Mouse (Mus musculus) testis, adult 2 months (tissue): ENCODE measurements around the gene Olfr870. TPM values are rescaled to one million over a fixed set of nuclear protein-coding genes. Genes with fewer than 3 reads are reported as not detected.

Experiments
- H3K27ac ChIP-seq: fragments of 200-500 bp; 2 replicates; pipeline ENCODE4 v1.5.1; 2012; ENCODE audit warnings: low read depth, low read length; ENCODE audit not compliant: control insufficient read depth, insufficient read depth
- H3K27me3 ChIP-seq: fragments of 200-500 bp; 2 replicates; pipeline ENCODE4 v1.6.1; 2012; ENCODE audit warnings: mild to moderate bottlenecking, low read length, moderate library complexity; ENCODE audit not compliant: control insufficient read depth, insufficient read depth
- H3K36me3 ChIP-seq: fragments of 200-500 bp; 2 replicates; pipeline ENCODE4 v1.6.1; 2012; ENCODE audit warnings: mild to moderate bottlenecking, low read length; ENCODE audit not compliant: control insufficient read depth, insufficient read depth
- H3K4me1 ChIP-seq: fragments of 200-500 bp; 2 replicates; pipeline ENCODE4 v1.6.1; 2012; ENCODE audit warnings: low read length; ENCODE audit not compliant: control insufficient read depth, insufficient read depth
- H3K4me3 ChIP-seq: fragments of 200-500 bp; 2 replicates; pipeline ENCODE4 v1.5.1; 2012; ENCODE audit warnings: low read depth, mild to moderate bottlenecking, low read length, moderate library complexity, mixed read lengths; ENCODE audit not compliant: control insufficient read depth
- CTCF ChIP-seq: fragments of 200-500 bp; IDR thresholded peaks from 2 replicates; pipeline ENCODE4 v1.5.1; 2012; ENCODE audit warnings: low read depth, mild to moderate bottlenecking, inconsistent platforms, low read length, moderate library complexity; ENCODE audit not compliant: control insufficient read depth, insufficient read depth, insufficient replicate concordance
- POLR2A ChIP-seq: fragments of 200-500 bp; IDR thresholded peaks from 2 replicates; pipeline ENCODE4 v1.6.1; 2012; ENCODE audit warnings: low read depth, mild to moderate bottlenecking, inconsistent platforms, low read length, moderate library complexity; ENCODE audit not compliant: control insufficient read depth
- polyA plus RNA-seq: library from polyadenylated mRNA; depleted of rRNA; stranded (reverse); fragments of >200 nt; gene quantifications from 2 replicates; pipeline ENCODE4 v1.2.3, GENCODE M21; 2012; rRNA removed

Gene Olfr870
- polyA plus RNA-seq, 1 experiment, result not detected

DNA sequence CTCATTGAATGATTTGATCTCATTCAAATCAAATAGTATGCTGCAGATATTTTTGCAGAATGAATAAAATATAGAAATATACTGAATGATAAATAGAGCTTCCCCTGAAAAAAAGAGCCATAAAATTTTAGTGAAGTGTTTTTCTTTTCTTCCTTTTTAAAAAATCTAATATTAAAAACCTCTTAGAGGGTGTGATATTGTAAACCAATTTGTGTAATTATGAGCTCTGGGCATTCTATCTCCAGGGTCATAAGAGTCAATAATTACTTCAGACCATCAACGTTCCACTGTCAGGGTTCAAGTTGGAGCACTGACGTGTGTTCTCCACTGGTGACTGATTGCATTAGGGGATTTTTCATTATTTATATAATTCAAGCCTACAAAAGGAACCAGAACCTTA is 45.1 kb downstream of the Olfr870 start, which contains the start of gene Olfr869:
Gene Olfr869 (plus strand): TSS at position 301 of the 400 bp plus-strand sequence.
- no peaks in the 10 kb centered on the region for H3K4me1 ChIP-seq
- H3K36me3 ChIP-seq, result no peaks in the 10 kb centered on the region
- TF ChIP-seq POLR2A, result no peak
- TF ChIP-seq CTCF, result no peak
- H3K27me3 ChIP-seq, result no peaks in the 10 kb centered on the region
- no peak within 1 kb of the TSS for H3K27ac ChIP-seq
- no peak within 1 kb of the TSS for H3K4me3 ChIP-seq

Other genes starting within 250 kb of the Olfr870 start
- not detected in 2 replicates for gene Olfr866, start 146.0 kb downstream of the Olfr870 start, polyA plus RNA-seq
- not detected in 2 replicates for gene Olfr867, start 116.5 kb downstream of the Olfr870 start, polyA plus RNA-seq
- not detected in 2 replicates for gene Olfr868, start 75.4 kb downstream of the Olfr870 start, polyA plus RNA-seq
- not detected in 2 replicates for gene Olfr869, start 45.0 kb downstream of the Olfr870 start, polyA plus RNA-seq
- gene Olfr871, start 38.1 kb upstream of the Olfr870 start, polyA plus RNA-seq, result not detected in 2 replicates
- 0.28 and 0.37 TPM in 2 replicates for gene Olfr872, start 63.1 kb upstream of the Olfr870 start, polyA plus RNA-seq
- 0.15 TPM in 1 of 2 replicates, not detected in the other for gene Olfr39, start 108.3 kb upstream of the Olfr870 start, polyA plus RNA-seq
- 0.06 and 0.23 TPM in 2 replicates for gene Olfr873, start 124.5 kb upstream of the Olfr870 start, polyA plus RNA-seq
- gene Olfr18, start 162.0 kb upstream of the Olfr870 start, polyA plus RNA-seq, result not detected in 2 replicates
- 26.5 and 28.8 TPM in 2 replicates for gene Zfp560, start 211.1 kb upstream of the Olfr870 start, polyA plus RNA-seq